Mouse (Mus musculus): ENCODE results near the gene Angptl1. TPM values are rescaled to one million over a fixed set of nuclear protein-coding genes. Genes with fewer than 3 reads are reported as not detected.

The Angptl1 gene
- polyA plus RNA-seq, 1 experiment from 2014 or later: 4.1 TPM

GRCm38 (mm10) chr1:156884782-156885181 lies 46.4 kb downstream of the Angptl1 start:
- WGBS: 82% methylated on average over 2 of the region's 2 CpGs
- Histone ChIP-seq H3K27me3 (no peaks in the 10 kb centered on the region), H3K4me1 (replicated peaks) (no peaks in the 10 kb centered on the region), H3K36me3 (peaks cover 25% of the 10 kb centered on the region), H3K4me2 (no peak overlapping the region), H3K9me3 (replicated peaks) (no peaks in the 10 kb centered on the region), H3K9ac (no peak overlapping the region), H3K4me3 (no peak overlapping the region), H3K27ac (no peak overlapping the region)
- ATAC-seq (replicated peaks; ENCODE audit: insufficient number of reproducible peaks, insufficient read depth, low FRiP score, low read depth): no peak

GRCm38 (mm10) chr1:156885879-156886278 lies 47.5 kb downstream of the Angptl1 start:
- WGBS: 85% methylated on average over 2 of the region's 2 CpGs
- H3K36me3 ChIP-seq: peaks cover 25% of the 10 kb centered on the region

DNA sequence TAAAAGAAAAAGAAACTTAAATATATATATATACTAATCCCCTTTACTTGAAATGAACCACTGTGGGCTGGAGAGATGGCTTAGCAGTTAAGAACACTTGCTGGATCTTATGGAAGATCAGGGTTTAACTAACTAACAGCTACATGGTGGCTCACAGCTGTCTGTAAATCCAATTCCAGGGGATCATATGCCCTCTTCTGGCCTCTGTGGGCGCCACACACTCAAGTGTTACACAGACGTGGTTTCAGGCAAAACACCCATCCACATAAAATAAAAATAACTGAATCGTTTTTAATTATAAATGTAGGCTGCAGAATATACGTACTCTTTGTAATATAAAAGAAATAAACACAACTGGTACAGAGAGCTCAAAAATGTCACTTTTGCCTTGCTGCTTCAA lies 50.5 kb downstream of the Angptl1 start:
- Histone ChIP-seq H3K4me1 (replicated peaks) (no peaks in the 10 kb centered on the region), H3K9me3 (replicated peaks) (no peaks in the 10 kb centered on the region), H3K4me3 (no peak overlapping the region), H3K4me2 (no peak overlapping the region), H3K27me3 (no peaks in the 10 kb centered on the region), H3K36me3 (peaks cover 9% of the 10 kb centered on the region; the same call in 1 of the 2 replicates), H3K27ac (no peak overlapping the region), H3K9ac (no peak overlapping the region)
- WGBS: 91% methylated on average over 4 of the region's 4 CpGs
- no peak for ATAC-seq (replicated peaks; ENCODE audit: insufficient number of reproducible peaks, insufficient read depth, low FRiP score, low read depth)

More at GRCm38 (mm10) chr1:156885879-156886278, 47.5 kb downstream of the Angptl1 start:
- Histone ChIP-seq H3K27ac (no peak overlapping the region), H3K4me3 (no peak overlapping the region), H3K27me3 (no peaks in the 10 kb centered on the region), H3K9ac (no peak overlapping the region), H3K4me2 (no peak overlapping the region), H3K9me3 (replicated peaks) (no peaks in the 10 kb centered on the region), H3K4me1 (replicated peaks) (no peaks in the 10 kb centered on the region)
- ATAC-seq (replicated peaks; ENCODE audit: insufficient number of reproducible peaks, insufficient read depth, low FRiP score, low read depth): no peak

DNA sequence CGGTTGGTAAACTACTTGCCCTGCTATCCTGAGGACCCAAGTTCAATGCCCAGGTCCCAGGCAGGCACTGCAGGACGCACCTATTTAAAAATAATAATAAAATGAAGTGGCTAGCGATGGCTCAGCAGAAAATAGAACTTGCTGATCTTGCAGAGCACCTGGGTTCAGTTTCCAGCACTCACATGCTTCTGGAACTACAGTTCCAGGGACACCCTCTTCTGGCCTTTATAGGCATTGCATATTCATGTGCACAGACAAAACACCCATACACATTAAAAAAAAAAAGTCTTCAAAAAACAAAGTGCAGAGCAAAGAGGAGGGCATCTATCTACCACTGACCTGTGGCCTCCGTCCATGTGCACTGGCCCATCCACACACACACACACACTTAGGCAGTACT lies 53.2 kb downstream of the Angptl1 start:
- Histone ChIP-seq H3K27ac (no peak overlapping the region), H3K27me3 (no peaks in the 10 kb centered on the region), H3K36me3 (peaks cover 6% of the 10 kb centered on the region; the same call in 1 of the 2 replicates), H3K9me3 (replicated peaks) (no peaks in the 10 kb centered on the region), H3K4me3 (no peak overlapping the region), H3K9ac (no peak overlapping the region), H3K4me2 (no peak overlapping the region), H3K4me1 (replicated peaks) (no peaks in the 10 kb centered on the region)
- no peak for ATAC-seq (replicated peaks; ENCODE audit: insufficient number of reproducible peaks, insufficient read depth, low FRiP score, low read depth)
- WGBS: 94% methylated on average over 4 of the region's 4 CpGs

DNA sequence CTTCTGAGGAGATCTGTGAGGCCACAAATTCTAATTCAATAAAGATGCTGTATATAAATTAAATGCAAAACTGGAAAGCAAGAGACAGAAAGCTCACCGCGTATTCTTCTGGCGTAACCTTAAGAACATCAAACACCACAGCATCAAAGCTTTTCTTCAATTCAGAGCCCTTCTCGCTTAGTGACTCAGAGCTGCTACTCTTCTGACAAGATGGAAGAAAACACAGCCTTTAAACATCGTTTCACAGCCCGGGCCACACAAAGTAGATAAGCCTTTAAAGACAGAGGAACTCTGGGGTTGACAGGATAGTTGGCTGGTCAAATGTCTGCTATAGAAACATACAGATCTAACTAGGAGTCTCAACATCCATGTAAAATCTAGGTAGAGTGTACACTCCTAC lies 63.3 kb downstream of the Angptl1 start:
- 71% methylated on average over 6 of the region's 6 CpGs for WGBS
- no peaks in the 10 kb centered on the region for H3K9me3 ChIP-seq (replicated peaks)
- H3K27ac ChIP-seq: no peak overlapping the region
- H3K4me3 ChIP-seq: no peak overlapping the region
- no peaks in the 10 kb centered on the region for H3K27me3 ChIP-seq
- 0 out of 2 replicates have a peak, but pooled peaks cover 4% of the 10 kb centered on the region for H3K36me3 ChIP-seq
- no peak overlapping the region for H3K9ac ChIP-seq
- H3K4me1 ChIP-seq (replicated peaks): no peaks in the 10 kb centered on the region
- ATAC-seq (replicated peaks; ENCODE audit: insufficient number of reproducible peaks, insufficient read depth, low FRiP score, low read depth): no peak
- H3K4me2 ChIP-seq: no peak overlapping the region

DNA sequence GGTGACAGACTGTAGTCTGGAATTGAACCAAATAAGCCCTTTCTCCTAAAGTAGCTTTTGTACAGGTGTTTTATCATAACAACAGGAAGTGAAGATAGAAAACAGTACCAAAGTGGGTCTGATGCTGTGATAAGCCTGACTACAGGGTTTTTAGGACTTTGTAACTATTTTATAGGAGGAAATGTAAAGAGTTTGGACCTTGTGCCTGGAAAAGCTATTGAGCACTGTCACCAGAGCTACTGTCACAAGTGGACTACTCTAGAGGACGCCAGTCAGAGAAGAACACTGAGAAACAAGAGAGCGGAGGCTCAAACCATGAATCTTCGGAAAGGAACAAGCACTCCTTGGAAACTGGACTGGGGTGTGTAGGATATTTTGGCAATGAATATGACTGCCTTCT lies 65.5 kb downstream of the Angptl1 start:
- no peak overlapping the region for H3K9ac ChIP-seq
- peaks cover 10% of the 10 kb centered on the region; the same call in 1 of the 2 replicates for H3K36me3 ChIP-seq
- no peak for ATAC-seq (replicated peaks; ENCODE audit: insufficient number of reproducible peaks, insufficient read depth, low FRiP score, low read depth)
- no peak overlapping the region for H3K4me2 ChIP-seq
- H3K4me1 ChIP-seq (replicated peaks): no peaks in the 10 kb centered on the region
- WGBS: 95% methylated on average over 3 of the region's 3 CpGs
- H3K4me3 ChIP-seq: no peak overlapping the region
- no peak overlapping the region for H3K27ac ChIP-seq
- H3K27me3 ChIP-seq: no peaks in the 10 kb centered on the region
- no peaks in the 10 kb centered on the region for H3K9me3 ChIP-seq (replicated peaks)

DNA sequence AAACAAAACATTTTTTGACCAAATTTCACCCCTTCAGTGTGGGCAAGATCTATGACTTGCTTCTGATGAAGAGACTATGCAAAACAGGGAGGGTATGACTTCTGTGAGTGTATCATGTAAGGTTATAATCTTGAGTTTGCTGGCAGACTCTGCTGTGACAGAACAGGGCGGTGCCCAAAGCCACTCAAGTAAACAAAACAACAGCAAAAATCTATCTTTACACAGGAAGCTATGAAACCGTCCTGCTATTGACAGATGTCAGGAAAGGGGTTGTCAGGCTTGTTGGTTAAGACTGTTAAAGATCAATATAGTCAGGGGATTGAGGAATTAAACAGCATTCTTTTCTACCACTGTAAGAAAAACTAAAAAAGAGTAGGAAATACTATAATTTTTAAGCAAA lies 67.3 kb downstream of the Angptl1 start:
- Histone ChIP-seq H3K4me1 (replicated peaks) (no peaks in the 10 kb centered on the region), H3K27me3 (no peaks in the 10 kb centered on the region)
- WGBS: 80% methylated on average over 2 of the region's 2 CpGs

GRCm38 (mm10) chr1:156909265-156909664 lies 70.9 kb downstream of the Angptl1 start:
- H3K4me2 ChIP-seq: no peak overlapping the region
- no peak for ATAC-seq (replicated peaks; ENCODE audit: insufficient number of reproducible peaks, insufficient read depth, low FRiP score, low read depth)
- peaks cover 6% of the 10 kb centered on the region; the same call in 1 of the 2 replicates for H3K36me3 ChIP-seq
- H3K27me3 ChIP-seq: no peaks in the 10 kb centered on the region
- H3K4me3 ChIP-seq: no peak overlapping the region
- H3K4me1 ChIP-seq (replicated peaks): no peaks in the 10 kb centered on the region
- no peak overlapping the region for H3K27ac ChIP-seq
- no peaks in the 10 kb centered on the region for H3K9me3 ChIP-seq (replicated peaks)
- 94% methylated on average over 4 of the region's 4 CpGs for WGBS
- H3K9ac ChIP-seq: no peak overlapping the region

More for the DNA sequence above, 67.3 kb downstream of the Angptl1 start:
- H3K4me2 ChIP-seq: no peak overlapping the region
- H3K36me3 ChIP-seq: peaks cover 6% of the 10 kb centered on the region; the same call in 1 of the 2 replicates
- ATAC-seq (replicated peaks; ENCODE audit: insufficient number of reproducible peaks, insufficient read depth, low FRiP score, low read depth): no peak
- H3K9ac ChIP-seq: no peak overlapping the region
- H3K27ac ChIP-seq: no peak overlapping the region
- no peak overlapping the region for H3K4me3 ChIP-seq
- H3K9me3 ChIP-seq (replicated peaks): no peaks in the 10 kb centered on the region

GRCm38 (mm10) chr1:156909866-156910265 lies 71.5 kb downstream of the Angptl1 start:
- Histone ChIP-seq H3K36me3 (peaks cover 6% of the 10 kb centered on the region; the same call in 1 of the 2 replicates), H3K4me1 (replicated peaks) (no peaks in the 10 kb centered on the region), H3K9ac (no peak overlapping the region), H3K27ac (no peak overlapping the region), H3K27me3 (no peaks in the 10 kb centered on the region), H3K9me3 (replicated peaks) (no peaks in the 10 kb centered on the region), H3K4me3 (no peak overlapping the region), H3K4me2 (no peak overlapping the region)
- ATAC-seq (replicated peaks; ENCODE audit: insufficient number of reproducible peaks, insufficient read depth, low FRiP score, low read depth): no peak

Other genes starting within 250 kb of the Angptl1 start
- 6.5 and 8.6 TPM in 2 replicates for gene Tor3a, start 164.2 kb upstream of the Angptl1 start, polyA plus RNA-seq (2015; fragmentation: Nextera tagmentation; extraction: Ambion mirVana)
- 22.1 and 24.1 TPM in 2 replicates for gene Fam20b, start 119.5 kb upstream of the Angptl1 start, polyA plus RNA-seq (2015; fragmentation: Nextera tagmentation; extraction: Ambion mirVana)
- gene Ralgps2, start 101.1 kb downstream of the Angptl1 start, polyA plus RNA-seq (2015; fragmentation: Nextera tagmentation; extraction: Ambion mirVana): 52.4 and 54.1 TPM in 2 replicates